Mouse (Mus musculus) ES-E14 (cell line): ENCODE data around the gene Hist1h3i.

Experiments used
- HCFC1 ChIP-seq: IDR thresholded peaks from 2 replicates; pipeline ENCODE4 v1.6.1; 2012; ENCODE audit warnings: low read length, inconsistent platforms, borderline replicate concordance; ENCODE audit not compliant: insufficient read depth
- ZNF384 ChIP-seq: IDR thresholded peaks from 2 replicates; pipeline ENCODE4 v1.6.1; 2012; ENCODE audit warnings: low read depth, low read length, inconsistent platforms

GRCm38 (mm10) chr13:21790601-21791283 is 7.6 kb upstream of the Hist1h3i start:
- TF ChIP-seq HCFC1 (no peak), ZNF384 (no peak)
